Mouse (Mus musculus): ENCODE results near the gene Hsd17b2.

GRCm38 (mm10) chr8:117726467-117726866 lies 24.8 kb downstream of the Hsd17b2 start:
- TF ChIP-seq CTCF (IDR thresholded peaks at IDR 0.05; ENCODE audit: low read depth) (no peak), EP300 (IDR thresholded peaks at IDR 0.05; ENCODE audit: low read depth) (no peak)

All from liver, postnatal 0 days (tissue).